Mouse (Mus musculus) stomach, adult 2 months (tissue): ENCODE results near the gene Snrpa1. TPM values are rescaled to one million over a fixed set of nuclear protein-coding genes. Genes with fewer than 3 reads are reported as not detected.

Experiments
- polyA plus RNA-seq: library from polyadenylated mRNA; depleted of rRNA; stranded (reverse); fragments of >200 nt; gene quantifications from 2 replicates; pipeline ENCODE4 v1.2.3, GENCODE M21; 2012; rRNA removed

Gene Snrpa1
- 0.68 and 2.0 TPM in 2 replicates for polyA plus RNA-seq

GRCm38 (mm10) chr7:66058703-66059102 lies at the start of gene Snrpa1:
TSS of gene Snrpa1 (plus strand) at chr7:66059003.

GRCm38 (mm10) chr7:66043552-66044459 lies 15.0 kb upstream of the Snrpa1 start, which contains the start of gene Gm45213:
TSS of gene Gm45213 (plus strand) at chr7:66043602.

GRCm38 (mm10) chr7:66079364-66080230 lies 20.8 kb downstream of the Snrpa1 start, which contains the start of gene Selenos:
TSS of gene Selenos (plus strand) at chr7:66079649.

GRCm38 (mm10) chr7:66108961-66109854 lies 50.4 kb downstream of the Snrpa1 start, which contains the start of gene Chsy1:
TSS of gene Chsy1 (plus strand) at chr7:66109515.

Other genes starting within 250 kb of the Snrpa1 start
- 15.9 and 16.5 TPM in 2 replicates for gene Pcsk6, start 197.3 kb upstream of the Snrpa1 start, polyA plus RNA-seq
- gene Gm45213, start 15.4 kb upstream of the Snrpa1 start, polyA plus RNA-seq, result not detected in 2 replicates
- gene Selenos, start 20.6 kb downstream of the Snrpa1 start, polyA plus RNA-seq, result 83.2 and 115 TPM in 2 replicates
- 0.66 and 1.1 TPM in 2 replicates for gene Chsy1, start 50.5 kb downstream of the Snrpa1 start, polyA plus RNA-seq